Mouse (Mus musculus): ENCODE measurements around the gene Ryr3. TPM values are rescaled to one million over a fixed set of nuclear protein-coding genes. Genes with fewer than 3 reads are reported as not detected.

Gene Ryr3
- polyA plus RNA-seq, 1 experiment from 2014 or later: 1.1 TPM

DNA sequence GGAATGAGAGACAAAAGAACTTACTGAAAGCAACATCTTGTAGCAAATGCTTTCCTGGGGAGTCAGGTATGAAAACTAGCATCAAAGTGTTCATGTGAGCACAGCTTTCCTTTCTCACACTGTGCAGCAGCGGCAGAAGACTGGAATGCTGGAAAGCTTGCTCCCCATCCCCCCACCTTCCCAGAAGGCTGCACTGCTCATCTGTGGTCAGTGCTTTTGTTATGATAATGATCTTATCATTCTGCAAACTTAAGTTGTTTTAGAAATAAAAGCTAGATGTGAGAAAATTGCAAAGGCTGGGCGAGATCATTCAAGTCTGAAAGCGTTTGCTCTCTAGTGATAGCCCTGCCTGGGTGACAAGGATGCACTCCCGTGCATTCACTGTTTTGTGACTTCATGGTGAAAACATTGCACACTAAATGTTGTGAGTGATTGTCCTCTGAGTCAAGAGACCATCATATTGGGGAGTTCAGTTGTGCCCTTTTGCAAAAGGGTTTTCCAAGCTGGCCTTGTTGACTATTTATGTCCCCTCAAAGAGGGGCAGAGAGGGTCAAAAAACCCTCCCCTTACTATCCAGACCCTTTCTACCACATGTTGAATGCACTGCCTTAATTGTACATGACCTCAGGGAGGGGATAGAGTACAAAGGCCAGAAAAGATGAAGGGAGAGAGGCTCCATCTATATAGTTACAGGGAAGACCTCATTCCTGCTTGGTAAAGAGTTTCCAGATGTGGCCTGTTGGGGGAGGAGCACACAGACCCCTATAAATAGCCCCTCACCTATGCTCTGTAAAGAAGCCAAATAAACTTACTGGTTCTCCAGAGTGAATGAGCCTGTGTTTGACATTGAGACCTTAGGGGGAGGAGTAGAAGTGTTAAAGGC lies 385.2 kb downstream of the Ryr3 start:
- H3K36me3 ChIP-seq: no peaks in the 10 kb centered on the region
- no peak overlapping the region for H3K9ac ChIP-seq
- no peak overlapping the region for H3K4me2 ChIP-seq (replicated peaks)
- H3K9me3 ChIP-seq (replicated peaks): no peaks in the 10 kb centered on the region
- no peaks in the 10 kb centered on the region for H3K27me3 ChIP-seq
- no peak for ATAC-seq (ENCODE audit: insufficient number of reproducible peaks, low FRiP score, low TSS enrichment, low read depth)
- H3K4me3 ChIP-seq (replicated peaks): no peak overlapping the region
- H3K27ac ChIP-seq (replicated peaks): no peak overlapping the region
- 29% methylated on average over 4 of the region's 4 CpGs for WGBS
- no peaks in the 10 kb centered on the region for H3K4me1 ChIP-seq

- no peaks in the 10 kb centered on the region for H3K9me3 ChIP-seq (replicated peaks)
- 28% methylated on average over 4 of the region's 4 CpGs for WGBS
- H3K27me3 ChIP-seq: no peaks in the 10 kb centered on the region
- no peak overlapping the region for H3K27ac ChIP-seq (replicated peaks)
- no peak overlapping the region for H3K9ac ChIP-seq
- no peaks in the 10 kb centered on the region for H3K4me1 ChIP-seq
- no peak overlapping the region for H3K4me3 ChIP-seq (replicated peaks)
- no peaks in the 10 kb centered on the region for H3K36me3 ChIP-seq
- no peak overlapping the region for H3K4me2 ChIP-seq (replicated peaks)
- no peak for ATAC-seq (ENCODE audit: insufficient number of reproducible peaks, low FRiP score, low TSS enrichment, low read depth)
Measured at GRCm38 (mm10) chr2:112826571-112826970, 390.3 kb downstream of the Ryr3 start.

DNA sequence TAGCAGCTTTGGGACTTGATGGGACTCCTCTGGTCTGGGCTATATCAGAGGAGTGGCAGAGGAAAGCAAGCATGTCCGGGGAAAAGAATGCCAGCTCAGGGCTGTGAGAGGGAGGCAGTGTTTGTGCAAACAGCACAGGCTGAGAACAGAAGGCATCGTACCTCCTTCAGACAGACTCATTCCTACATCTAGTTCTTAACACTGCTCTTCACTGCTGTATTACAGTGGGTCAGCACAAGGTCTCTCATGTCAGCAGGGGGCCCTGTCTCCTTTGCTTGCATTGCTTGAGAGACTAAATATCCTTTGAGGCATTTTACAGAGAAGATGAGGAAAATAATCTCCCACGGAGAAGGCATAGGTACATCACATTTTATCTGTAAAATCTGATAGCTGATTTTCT lies 394.2 kb downstream of the Ryr3 start:
- WGBS: 42% methylated on average over 3 of the region's 3 CpGs
- no peaks in the 10 kb centered on the region for H3K4me1 ChIP-seq
- no peak overlapping the region for H3K4me3 ChIP-seq (replicated peaks)
- no peak overlapping the region for H3K27ac ChIP-seq (replicated peaks)
- no peaks in the 10 kb centered on the region for H3K27me3 ChIP-seq
- no peak overlapping the region for H3K4me2 ChIP-seq (replicated peaks)
- no peaks in the 10 kb centered on the region for H3K9me3 ChIP-seq (replicated peaks)
- no peak for ATAC-seq (ENCODE audit: insufficient number of reproducible peaks, low FRiP score, low TSS enrichment, low read depth)
- H3K9ac ChIP-seq: no peak overlapping the region
- no peaks in the 10 kb centered on the region for H3K36me3 ChIP-seq

DNA sequence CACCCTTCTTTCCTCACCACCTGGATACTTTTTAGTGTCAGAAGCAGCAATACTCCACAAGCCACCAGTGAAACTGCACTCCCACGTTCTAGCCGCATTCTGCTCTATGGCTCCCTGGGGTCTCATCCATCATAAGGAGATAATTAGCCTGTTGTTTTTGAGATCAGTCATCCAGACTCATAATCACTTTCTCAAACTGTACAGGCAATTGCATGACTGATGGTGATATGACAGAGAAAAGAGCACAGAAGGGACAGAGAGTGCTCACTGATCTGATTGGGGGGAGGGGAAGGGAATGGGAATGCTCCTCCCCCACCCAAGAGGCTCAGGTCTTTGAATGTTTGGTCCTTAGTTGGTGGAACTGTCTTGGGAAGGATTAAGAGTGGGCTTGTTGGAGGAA lies 397.8 kb downstream of the Ryr3 start:
- Histone ChIP-seq H3K36me3 (no peaks in the 10 kb centered on the region), H3K4me3 (replicated peaks) (no peak overlapping the region), H3K9ac (no peak overlapping the region), H3K4me2 (replicated peaks) (no peak overlapping the region), H3K27ac (replicated peaks) (no peak overlapping the region), H3K9me3 (replicated peaks) (no peaks in the 10 kb centered on the region), H3K4me1 (no peaks in the 10 kb centered on the region), H3K27me3 (no peaks in the 10 kb centered on the region)
- 56% methylated on average over 2 of the region's 2 CpGs for WGBS
- ATAC-seq (ENCODE audit: insufficient number of reproducible peaks, low FRiP score, low TSS enrichment, low read depth): no peak

DNA sequence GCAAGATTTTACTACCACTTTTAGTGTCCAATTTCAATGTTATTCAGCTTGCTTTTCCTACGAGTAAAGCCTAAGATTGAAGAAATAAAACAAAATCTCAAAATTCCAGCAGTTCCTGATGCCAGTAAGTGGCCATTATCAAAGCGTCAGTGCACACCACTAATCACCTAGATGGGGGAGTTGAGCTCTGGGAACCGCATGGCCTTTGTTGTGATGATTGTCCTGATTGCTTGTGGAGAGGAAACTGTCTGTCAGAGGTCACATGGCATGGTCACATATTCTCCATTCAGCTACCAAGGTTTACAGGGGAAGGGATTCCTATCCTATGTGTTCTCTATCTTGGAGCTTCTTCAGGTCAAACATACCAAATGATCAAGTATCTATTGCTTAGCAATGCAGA lies 399.9 kb downstream of the Ryr3 start:
- no peaks in the 10 kb centered on the region for H3K9me3 ChIP-seq (replicated peaks)
- no peak overlapping the region for H3K27ac ChIP-seq (replicated peaks)
- no peak overlapping the region for H3K4me2 ChIP-seq (replicated peaks)
- WGBS: 41% methylated on average over 3 of the region's 3 CpGs
- H3K9ac ChIP-seq: no peak overlapping the region
- H3K27me3 ChIP-seq: no peaks in the 10 kb centered on the region
- no peaks in the 10 kb centered on the region for H3K4me1 ChIP-seq
- no peak for ATAC-seq (ENCODE audit: insufficient number of reproducible peaks, low FRiP score, low TSS enrichment, low read depth)
- H3K36me3 ChIP-seq: no peaks in the 10 kb centered on the region
- H3K4me3 ChIP-seq (replicated peaks): no peak overlapping the region

- Histone ChIP-seq H3K9me3 (replicated peaks) (no peaks in the 10 kb centered on the region), H3K9ac (no peak overlapping the region)
- no peak for ATAC-seq (ENCODE audit: insufficient number of reproducible peaks, low FRiP score, low TSS enrichment, low read depth)
Measured at GRCm38 (mm10) chr2:112815960-112816359, 400.9 kb downstream of the Ryr3 start.

DNA sequence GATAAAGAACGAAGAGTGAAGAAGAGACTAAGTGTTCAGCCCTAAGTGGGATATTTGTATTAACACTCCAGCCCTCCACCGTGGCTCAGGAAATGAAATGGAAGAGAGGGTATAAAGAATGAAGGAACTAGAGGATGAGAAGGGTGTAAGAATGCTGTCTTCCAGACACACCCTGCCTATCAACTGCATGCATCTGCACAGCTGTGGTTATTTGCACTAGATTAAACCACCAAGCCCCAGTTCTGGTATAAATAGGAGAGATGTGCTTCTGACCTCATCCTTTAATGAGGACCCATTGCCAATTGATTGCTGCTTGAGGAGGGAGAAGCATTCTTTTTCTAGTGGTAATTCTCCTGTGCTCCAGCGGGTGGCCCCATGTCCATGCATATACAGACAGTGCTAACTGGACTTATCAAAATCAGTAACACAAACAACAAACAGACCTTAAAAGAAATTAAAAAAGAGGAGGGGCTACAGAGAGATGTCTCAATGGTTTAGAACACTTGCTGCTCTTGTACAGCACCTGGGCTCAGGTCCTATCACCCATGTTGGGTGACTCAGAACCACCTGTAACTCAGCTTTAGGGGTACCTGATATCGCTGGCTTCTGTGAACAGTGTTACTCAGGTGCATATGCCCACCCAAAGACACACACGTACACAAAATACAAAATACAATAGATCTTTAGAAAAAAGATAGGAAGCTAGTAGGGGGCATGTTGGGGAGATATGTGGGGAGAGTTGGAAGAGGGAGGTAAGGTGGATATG lies 404.1 kb downstream of the Ryr3 start:
- no peaks in the 10 kb centered on the region for H3K36me3 ChIP-seq
- no peaks in the 10 kb centered on the region for H3K4me1 ChIP-seq
- H3K9ac ChIP-seq: no peak overlapping the region
- H3K4me2 ChIP-seq (replicated peaks): no peak overlapping the region
- no peak overlapping the region for H3K4me3 ChIP-seq (replicated peaks)
- H3K27me3 ChIP-seq: no peaks in the 10 kb centered on the region
- ATAC-seq (ENCODE audit: insufficient number of reproducible peaks, low FRiP score, low TSS enrichment, low read depth): no peak
- WGBS: 65% methylated on average over 5 of the region's 5 CpGs
- no peaks in the 10 kb centered on the region for H3K9me3 ChIP-seq (replicated peaks)
- H3K27ac ChIP-seq (replicated peaks): no peak overlapping the region

More at GRCm38 (mm10) chr2:112815960-112816359, 400.9 kb downstream of the Ryr3 start:
- WGBS: 55% methylated on average over 3 of the region's 3 CpGs
- Histone ChIP-seq H3K27me3 (no peaks in the 10 kb centered on the region), H3K4me3 (replicated peaks) (no peak overlapping the region), H3K4me2 (replicated peaks) (no peak overlapping the region), H3K36me3 (no peaks in the 10 kb centered on the region), H3K4me1 (no peaks in the 10 kb centered on the region), H3K27ac (replicated peaks) (no peak overlapping the region)

GRCm38 (mm10) chr2:112806015-112806414 lies 410.9 kb downstream of the Ryr3 start:
- Histone ChIP-seq H3K36me3 (no peaks in the 10 kb centered on the region), H3K27me3 (no peaks in the 10 kb centered on the region), H3K9me3 (replicated peaks) (no peaks in the 10 kb centered on the region), H3K4me1 (no peaks in the 10 kb centered on the region), H3K27ac (replicated peaks) (no peak overlapping the region), H3K4me2 (replicated peaks) (no peak overlapping the region), H3K9ac (no peak overlapping the region), H3K4me3 (replicated peaks) (no peak overlapping the region)
- WGBS: 64% methylated on average over 2 of the region's 2 CpGs
- ATAC-seq (ENCODE audit: insufficient number of reproducible peaks, low FRiP score, low TSS enrichment, low read depth): no peak

- H3K4me1 ChIP-seq: no peaks in the 10 kb centered on the region
- no peaks in the 10 kb centered on the region for H3K9me3 ChIP-seq (replicated peaks)
- H3K36me3 ChIP-seq: no peaks in the 10 kb centered on the region
- no peak for ATAC-seq (ENCODE audit: insufficient number of reproducible peaks, low FRiP score, low TSS enrichment, low read depth)
- H3K4me3 ChIP-seq (replicated peaks): no peak overlapping the region
- no peak overlapping the region for H3K4me2 ChIP-seq (replicated peaks)
- no peak overlapping the region for H3K9ac ChIP-seq
- H3K27ac ChIP-seq (replicated peaks): no peak overlapping the region
- no peaks in the 10 kb centered on the region for H3K27me3 ChIP-seq
- WGBS: 11% methylated on average over 8 of the region's 8 CpGs
Measured at GRCm38 (mm10) chr2:112799995-112800353, 416.9 kb downstream of the Ryr3 start.

- 82% methylated on average over 7 of the region's 7 CpGs for WGBS
- ATAC-seq (ENCODE audit: insufficient number of reproducible peaks, low FRiP score, low TSS enrichment, low read depth): no peak
- no peak overlapping the region for H3K4me2 ChIP-seq (replicated peaks)
- no peaks in the 10 kb centered on the region for H3K27me3 ChIP-seq
- H3K4me3 ChIP-seq (replicated peaks): no peak overlapping the region
- H3K27ac ChIP-seq (replicated peaks): no peak overlapping the region
- no peaks in the 10 kb centered on the region for H3K9me3 ChIP-seq (replicated peaks)
- H3K9ac ChIP-seq: no peak overlapping the region
- no peaks in the 10 kb centered on the region for H3K4me1 ChIP-seq
- H3K36me3 ChIP-seq: no peaks in the 10 kb centered on the region
Measured at GRCm38 (mm10) chr2:112799351-112799994, 417.4 kb downstream of the Ryr3 start.

GRCm38 (mm10) chr2:112781631-112782030 lies 435.3 kb downstream of the Ryr3 start:
- 32% methylated on average over 2 of the region's 2 CpGs for WGBS
- H3K4me1 ChIP-seq: no peaks in the 10 kb centered on the region
- H3K4me2 ChIP-seq (replicated peaks): no peak overlapping the region
- no peak overlapping the region for H3K27ac ChIP-seq (replicated peaks)
- no peaks in the 10 kb centered on the region for H3K27me3 ChIP-seq
- no peaks in the 10 kb centered on the region for H3K36me3 ChIP-seq
- H3K9me3 ChIP-seq (replicated peaks): no peaks in the 10 kb centered on the region
- H3K9ac ChIP-seq: no peak overlapping the region
- H3K4me3 ChIP-seq (replicated peaks): no peak overlapping the region
- ATAC-seq (ENCODE audit: insufficient number of reproducible peaks, low FRiP score, low TSS enrichment, low read depth): no peak

All from embryonic facial prominence, embryonic 15.5 days (tissue).